Mouse (Mus musculus) intestine, embryonic 14.5 days (tissue): ENCODE results near the gene Mpi. TPM values are rescaled to one million over a fixed set of nuclear protein-coding genes. Genes with fewer than 3 reads are reported as not detected.

Experiments used
- ATAC-seq: fragments of 200-750 bp; cut with Nextera tagmentation; replicated peaks from 2 replicates; pipeline ENCODE4 v1.8.0; 2017; ENCODE audit warnings: low read depth, moderate number of reproducible peaks, moderate TSS enrichment, moderate library complexity; ENCODE audit not compliant: low FRiP score, low TSS enrichment
- DNase-seq: peaks from one replicate; pipeline ENCODE4 v3.0.0-alpha.2; 2018; ENCODE audit warnings: low spot score
- H3K27ac ChIP-seq: fragments of 300-500 bp; sonication (generic); 2 replicates; pipeline ENCODE4 v1.5.1; 2014; ENCODE audit warnings: low read depth, mild to moderate bottlenecking, control low read depth
- H3K27me3 ChIP-seq: fragments of 300-500 bp; sonication (generic); replicated peaks from 2 replicates; pipeline ENCODE4 v1.6.1; 2014; ENCODE audit warnings: low read length, control low read depth; ENCODE audit not compliant: control insufficient read depth, insufficient read depth
- H3K36me3 ChIP-seq: fragments of 300-500 bp; sonication (generic); 2 replicates; pipeline ENCODE4 v1.6.1; 2014; ENCODE audit warnings: low read length, control low read depth; ENCODE audit not compliant: control insufficient read depth, insufficient read depth
- H3K4me1 ChIP-seq: fragments of 300-500 bp; sonication (generic); replicated peaks from 2 replicates; pipeline ENCODE4 v1.6.1; 2014; ENCODE audit warnings: low read length, control low read depth, mixed read lengths; ENCODE audit not compliant: control insufficient read depth, insufficient read depth
- H3K4me2 ChIP-seq: fragments of 300-500 bp; sonication (generic); 2 replicates; pipeline ENCODE4 v1.6.1; 2014; ENCODE audit warnings: low read length
- H3K4me3 ChIP-seq: fragments of 300-500 bp; sonication (generic); 2 replicates; pipeline ENCODE4 v1.5.1; 2014; ENCODE audit warnings: low read depth, low read length, control low read depth, mixed read lengths
- H3K9ac ChIP-seq: fragments of 300-500 bp; sonication (generic); 2 replicates; pipeline ENCODE4 v1.6.1; 2014; ENCODE audit warnings: mild to moderate bottlenecking, low read length
- H3K9me3 ChIP-seq: fragments of 300-500 bp; sonication (generic); 2 replicates; pipeline ENCODE4 v1.6.1; 2016; ENCODE audit warnings: low read length, control low read depth; ENCODE audit not compliant: control insufficient read depth
- polyA plus RNA-seq: library from polyadenylated mRNA; unstranded; fragments of >200 nt; fragmentation: Nextera tagmentation; extraction: Ambion mirVana; gene quantifications from 2 replicates; pipeline ENCODE4 v1.2.1, GENCODE M21; 2014

Gene Mpi
- polyA plus RNA-seq, 1 experiment from 2014 or later: 40.4 TPM

DNA sequence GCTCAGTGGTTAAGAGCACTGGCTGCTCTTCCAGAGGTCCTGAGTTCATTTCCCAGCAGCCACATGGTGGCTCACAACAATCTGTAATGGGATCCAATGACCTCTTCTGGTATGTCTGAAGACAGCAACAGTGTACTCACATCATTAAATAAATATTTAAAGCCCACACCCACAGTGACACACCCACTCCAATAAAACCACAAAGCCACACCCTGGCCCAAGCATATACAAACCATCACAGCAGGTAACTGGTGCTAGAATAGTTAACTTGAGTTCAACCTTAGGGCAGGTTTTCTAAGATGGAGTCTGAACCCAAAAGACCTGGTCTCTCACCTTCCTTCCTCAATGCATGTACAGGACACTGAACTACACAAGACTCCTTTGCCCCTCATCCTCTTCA lies 57.6 kb downstream of the Mpi start:
- no peak for ATAC-seq
- Histone ChIP-seq H3K27ac (no peak overlapping the region), H3K4me3 (no peak overlapping the region), H3K9ac (no peak overlapping the region), H3K4me2 (no peak overlapping the region), H3K4me1 (no peaks in the 10 kb centered on the region), H3K27me3 (peaks cover 13% of the 10 kb centered on the region; the same call in 1 of the 2 replicates), H3K36me3 (no peaks in the 10 kb centered on the region), H3K9me3 (no peaks in the 10 kb centered on the region)
- no peak for DNase-seq

Other genes with a start within 250 kb of the Mpi start
- 27.5 and 29.2 TPM in 2 replicates for gene Ppcdc, start 112.6 kb downstream of the Mpi start, polyA plus RNA-seq
- gene Scamp5, start 84.7 kb downstream of the Mpi start, polyA plus RNA-seq: 13.1 and 13.7 TPM in 2 replicates
- 8.6 and 10.7 TPM in 2 replicates for gene Rpp25, start 48.7 kb downstream of the Mpi start, polyA plus RNA-seq
- gene Cox5a, start 31.5 kb downstream of the Mpi start, polyA plus RNA-seq: 622 and 687 TPM in 2 replicates
- gene Fam219b, start 15.2 kb downstream of the Mpi start, polyA plus RNA-seq: 18.9 and 21.9 TPM in 2 replicates
- gene Scamp2, start 8.2 kb upstream of the Mpi start, polyA plus RNA-seq: 75.5 and 80.2 TPM in 2 replicates
- gene Ulk3, start 36.7 kb upstream of the Mpi start, polyA plus RNA-seq: 14.2 and 14.3 TPM in 2 replicates
- gene Cplx3, start 53.5 kb upstream of the Mpi start, polyA plus RNA-seq: not detected in 2 replicates
- gene Lman1l, start 68.0 kb upstream of the Mpi start, polyA plus RNA-seq: not detected in 2 replicates
- gene Csk, start 100.9 kb upstream of the Mpi start, polyA plus RNA-seq: 28.0 and 31.4 TPM in 2 replicates
- gene Cyp1a2, start 130.9 kb upstream of the Mpi start, polyA plus RNA-seq: not detected in 2 replicates
- not detected in 2 replicates for gene Cyp1a1, start 135.2 kb upstream of the Mpi start, polyA plus RNA-seq
- gene Edc3, start 155.8 kb upstream of the Mpi start, polyA plus RNA-seq: 25.1 and 25.7 TPM in 2 replicates
- gene Clk3, start 213.1 kb upstream of the Mpi start, polyA plus RNA-seq: 64.2 and 69.6 TPM in 2 replicates